Mouse (Mus musculus) forebrain, embryonic 13.5 days (tissue): ENCODE results near the gene Ccdc66. TPM values are rescaled to one million over a fixed set of nuclear protein-coding genes. Genes with fewer than 3 reads are reported as not detected.

ENCODE experiments used
- ATAC-seq: fragments of 200-750 bp; cut with Nextera tagmentation; 2 replicates; pipeline ENCODE4 v1.8.0; 2017
- H3K27ac ChIP-seq: fragments of 300-500 bp; sonication (generic); 2 replicates; pipeline ENCODE4 v1.5.1; 2015; ENCODE audit warnings: inconsistent platforms, mild to moderate bottlenecking, moderate library complexity
- H3K27me3 ChIP-seq: fragments of 300-500 bp; sonication (generic); 2 replicates; pipeline ENCODE4 v1.6.1; 2015; ENCODE audit warnings: mild to moderate bottlenecking, inconsistent platforms
- H3K36me3 ChIP-seq: fragments of 300-500 bp; sonication (generic); 2 replicates; pipeline ENCODE4 v1.6.1; 2015; ENCODE audit warnings: mild to moderate bottlenecking, inconsistent platforms; ENCODE audit not compliant: poor library complexity, severe bottlenecking
- H3K4me1 ChIP-seq: fragments of 300-500 bp; sonication (generic); 2 replicates; pipeline ENCODE4 v1.6.1; 2015; ENCODE audit warnings: inconsistent platforms
- H3K4me2 ChIP-seq: fragments of 300-500 bp; sonication (generic); 2 replicates; pipeline ENCODE4 v1.6.1; 2015; ENCODE audit warnings: inconsistent platforms, mild to moderate bottlenecking, moderate library complexity
- H3K4me3 ChIP-seq: fragments of 300-500 bp; sonication (generic); 2 replicates; pipeline ENCODE4 v1.5.1; 2015; ENCODE audit warnings: mild to moderate bottlenecking, inconsistent platforms
- H3K9ac ChIP-seq: fragments of 300-500 bp; sonication (generic); 2 replicates; pipeline ENCODE4 v1.6.1; 2015; ENCODE audit warnings: mild to moderate bottlenecking, inconsistent platforms
- H3K9me3 ChIP-seq: fragments of 300-500 bp; sonication (generic); replicated peaks from 2 replicates; pipeline ENCODE4 v1.6.1; 2016; ENCODE audit warnings: inconsistent platforms
- WGBS: fragments of 180-500 bp; shearing (Covaris S2); methylation state at CpG from one replicate; pipeline ENCODE4 v1.1.7; 2015; 5-methylcytosine and 5-hydroxymethylcytosine counted together
- polyA plus RNA-seq: library from polyadenylated mRNA; unstranded; fragments of >200 nt; fragmentation: Nextera tagmentation; extraction: Ambion mirVana; gene quantifications from 2 replicates; pipeline ENCODE4 v1.2.1, GENCODE M21; 2015

The Ccdc66 gene
- polyA plus RNA-seq, 1 experiment from 2014 or later = 17.3 TPM

DNA sequence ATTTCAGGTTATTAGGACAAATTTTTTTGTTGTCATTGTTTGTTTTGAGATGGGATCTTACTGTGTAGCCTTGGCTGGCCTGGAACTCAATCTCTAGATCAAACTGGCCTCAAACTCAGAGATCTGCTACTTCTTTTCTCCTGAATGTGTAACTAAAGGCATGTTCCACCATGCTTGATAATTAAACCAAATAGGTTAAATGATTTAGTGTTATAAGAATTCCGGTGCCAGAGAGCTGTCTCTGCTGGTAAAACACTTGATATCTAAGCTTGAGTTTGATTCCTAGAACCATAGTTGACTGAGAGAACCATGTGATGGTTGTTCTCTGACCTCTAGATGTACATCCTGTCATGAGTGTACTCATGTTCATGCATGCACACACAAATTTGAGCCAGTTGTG is 72.1 kb downstream of the Ccdc66 start:
- Histone ChIP-seq H3K9me3 (peaks cover 3% of the 10 kb centered on the region; the same call in 1 of the 2 replicates), H3K4me2 (no peak overlapping the region), H3K27ac (no peak overlapping the region), H3K4me1 (no peaks in the 10 kb centered on the region), H3K9ac (no peak overlapping the region), H3K36me3 (peaks cover 39% of the 10 kb centered on the region), H3K4me3 (no peak overlapping the region), H3K27me3 (no peaks in the 10 kb centered on the region)
- no peak for ATAC-seq
- 89% methylated on average over 1 of the region's 1 CpGs for WGBS

- 98% methylated on average over 2 of the region's 2 CpGs for WGBS
- H3K36me3 ChIP-seq = peaks cover 43% of the 10 kb centered on the region
- no peak overlapping the region for H3K4me2 ChIP-seq
- peaks cover 4% of the 10 kb centered on the region; the same call in 1 of the 2 replicates for H3K27me3 ChIP-seq
- H3K4me1 ChIP-seq = peaks cover 7% of the 10 kb centered on the region; the same call in 1 of the 2 replicates
- ATAC-seq = no peak
- H3K9me3 ChIP-seq = peaks cover 8% of the 10 kb centered on the region
- no peak overlapping the region for H3K9ac ChIP-seq
- H3K4me3 ChIP-seq = no peak overlapping the region
- H3K27ac ChIP-seq = no peak overlapping the region
Measured at GRCm38 (mm10) chr14:27432064-27432463, 76.2 kb downstream of the Ccdc66 start.

Other genes with a start within 250 kb of the Ccdc66 start
- gene Fam208a, start 79.6 kb downstream of the Ccdc66 start, polyA plus RNA-seq = 15.7 and 16.2 TPM in 2 replicates
- 45.7 and 49.8 TPM in 2 replicates for gene Erc2, start 114.0 kb upstream of the Ccdc66 start, polyA plus RNA-seq